Mouse (Mus musculus) liver, embryonic 16.5 days (tissue): Measurements from ENCODE around the gene Wrnip1. TPM values are rescaled to one million over a fixed set of nuclear protein-coding genes. Genes with fewer than 3 reads are reported as not detected.

ENCODE experiments used
- ATAC-seq: fragments of 200-750 bp; cut with Nextera tagmentation; 2 replicates; pipeline ENCODE4 v1.8.0; 2017; ENCODE audit warnings: low read depth, mild to moderate bottlenecking, moderate number of reproducible peaks, moderate library complexity
- H3K27ac ChIP-seq: fragments of 300-500 bp; sonication (generic); 2 replicates; pipeline ENCODE4 v1.5.1; 2014; ENCODE audit warnings: mild to moderate bottlenecking, low read length
- H3K27me3 ChIP-seq: fragments of 300-500 bp; sonication (generic); 2 replicates; pipeline ENCODE4 v1.6.1; 2014; ENCODE audit warnings: low read depth, low read length, mixed read lengths; ENCODE audit not compliant: control insufficient read depth, insufficient read depth
- H3K36me3 ChIP-seq: fragments of 300-500 bp; sonication (generic); 2 replicates; pipeline ENCODE4 v1.6.1; 2014; ENCODE audit warnings: mild to moderate bottlenecking; ENCODE audit not compliant: control insufficient read depth, insufficient read depth
- H3K4me1 ChIP-seq: fragments of 300-500 bp; sonication (generic); 2 replicates; pipeline ENCODE4 v1.6.1; 2014; ENCODE audit warnings: low read depth, low read length, mixed read lengths; ENCODE audit not compliant: control insufficient read depth
- H3K4me2 ChIP-seq: fragments of 300-500 bp; sonication (generic); 2 replicates; pipeline ENCODE4 v1.6.1; 2014; ENCODE audit warnings: low read depth, low read length, mixed read lengths
- H3K4me3 ChIP-seq: fragments of 300-500 bp; sonication (generic); 2 replicates; pipeline ENCODE4 v1.5.1; 2014; ENCODE audit warnings: low read depth, mild to moderate bottlenecking, low read length
- H3K9ac ChIP-seq: fragments of 300-500 bp; sonication (generic); 2 replicates; pipeline ENCODE4 v1.6.1; 2014; ENCODE audit warnings: low read depth, low read length
- H3K9me3 ChIP-seq: fragments of 300-500 bp; sonication (generic); replicated peaks from 2 replicates; pipeline ENCODE4 v1.6.1; 2016; ENCODE audit warnings: low read length; ENCODE audit not compliant: control insufficient read depth
- WGBS: fragments of 180-500 bp; shearing (Covaris S2); extraction: QIAGEN DNeasy Blood & Tissue Kit; methylation state at CpG from one replicate; pipeline ENCODE4 v1.1.7; 2014; ENCODE audit not compliant: insufficient replicate concordance; 5-methylcytosine and 5-hydroxymethylcytosine counted together
- polyA plus RNA-seq: library from polyadenylated mRNA; unstranded; fragments of >200 nt; fragmentation: Nextera tagmentation; extraction: Ambion mirVana; gene quantifications from 2 replicates; pipeline ENCODE4 v1.2.1, GENCODE M21; 2015

Wrnip1 gene
- polyA plus RNA-seq = 7.5 and 7.8 TPM in 2 replicates

GRCm38 (mm10) chr13:32801693-32802221, at the start of gene Wrnip1:
Gene Wrnip1, plus strand, starts transcription at chr13:32802038.
- no peaks in the 10 kb centered on the region for H3K27me3 ChIP-seq
- peaks cover 18% of the 10 kb centered on the region for H3K4me1 ChIP-seq
- peak within 1 kb of the TSS; percentile 45 for H3K27ac ChIP-seq
- H3K4me2 ChIP-seq = peak within 1 kb of the TSS; percentile 98
- no peaks in the 10 kb centered on the region for H3K9me3 ChIP-seq
- peak within 1 kb of the TSS; percentile 85 for H3K9ac ChIP-seq
- peak; percentile 95 for ATAC-seq
- under 1% methylated on average over 51 of the region's 51 CpGs for WGBS
- H3K4me3 ChIP-seq = peak within 1 kb of the TSS; percentile 88
- H3K36me3 ChIP-seq = peaks cover 3% of the 10 kb centered on the region

DNA sequence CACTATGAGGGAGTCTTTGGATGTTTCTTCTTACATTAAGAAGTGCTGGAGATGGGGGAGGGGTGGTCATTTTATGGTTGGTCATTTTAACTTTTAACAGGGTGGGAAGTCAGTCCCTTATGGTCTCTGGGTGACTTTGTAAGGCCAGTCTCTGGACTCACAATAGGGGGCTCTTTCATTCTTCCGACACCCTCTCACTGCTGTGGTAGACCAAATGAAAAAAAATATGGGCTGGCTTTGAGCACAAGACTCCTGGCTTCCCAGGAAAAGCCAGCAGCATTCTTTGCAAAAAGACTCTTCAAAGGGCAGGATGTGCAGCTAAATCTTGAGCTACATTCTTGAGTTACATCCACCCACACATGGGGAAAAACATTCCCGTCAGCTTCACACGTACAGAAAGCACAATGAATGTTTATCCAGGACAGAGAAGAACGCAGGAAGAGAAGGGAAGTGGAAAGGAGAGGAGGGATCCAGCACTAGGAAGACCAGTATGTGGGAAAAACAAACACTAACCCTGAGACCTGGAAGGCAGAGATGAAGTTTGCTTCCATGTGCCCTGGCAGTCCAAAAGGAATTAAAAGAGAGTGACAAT, 49.7 kb upstream of the Wrnip1 start:
- H3K4me2 ChIP-seq = no peak overlapping the region
- H3K27ac ChIP-seq = no peak overlapping the region
- no peak for ATAC-seq
- H3K4me1 ChIP-seq = no peaks in the 10 kb centered on the region
- no peak overlapping the region for H3K4me3 ChIP-seq
- 33% methylated on average over 4 of the region's 4 CpGs for WGBS
- H3K9ac ChIP-seq = no peak overlapping the region
- no peaks in the 10 kb centered on the region for H3K27me3 ChIP-seq
- no peaks in the 10 kb centered on the region for H3K9me3 ChIP-seq
- H3K36me3 ChIP-seq = no peaks in the 10 kb centered on the region

DNA sequence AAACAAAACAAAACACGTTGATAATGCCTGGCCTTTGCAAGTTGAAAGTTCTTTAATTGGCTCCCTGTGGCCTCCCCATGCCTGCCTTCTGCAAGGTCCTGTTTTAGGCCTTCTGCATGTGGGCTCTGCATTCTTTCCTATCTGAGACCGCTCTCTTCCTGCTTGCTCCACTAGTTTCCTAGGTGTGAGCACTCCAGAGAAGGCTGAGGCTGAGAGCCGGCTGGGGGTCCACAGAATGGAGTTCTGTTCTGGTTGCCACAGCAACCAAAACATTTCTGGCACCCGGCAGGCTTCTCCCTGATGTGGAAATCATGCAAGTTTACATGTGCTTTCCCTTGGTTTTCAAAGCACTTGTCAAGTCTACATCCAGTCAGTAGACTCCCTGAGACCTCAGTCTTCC, 42.8 kb upstream of the Wrnip1 start:
- ATAC-seq = no peak
- WGBS = 42% methylated on average over 4 of the region's 4 CpGs
- no peak overlapping the region for H3K4me3 ChIP-seq
- no peak overlapping the region for H3K9ac ChIP-seq
- no peaks in the 10 kb centered on the region for H3K36me3 ChIP-seq
- H3K27ac ChIP-seq = no peak overlapping the region
- no peak overlapping the region for H3K4me2 ChIP-seq
- H3K4me1 ChIP-seq = no peaks in the 10 kb centered on the region
- no peaks in the 10 kb centered on the region for H3K9me3 ChIP-seq
- H3K27me3 ChIP-seq = no peaks in the 10 kb centered on the region

DNA sequence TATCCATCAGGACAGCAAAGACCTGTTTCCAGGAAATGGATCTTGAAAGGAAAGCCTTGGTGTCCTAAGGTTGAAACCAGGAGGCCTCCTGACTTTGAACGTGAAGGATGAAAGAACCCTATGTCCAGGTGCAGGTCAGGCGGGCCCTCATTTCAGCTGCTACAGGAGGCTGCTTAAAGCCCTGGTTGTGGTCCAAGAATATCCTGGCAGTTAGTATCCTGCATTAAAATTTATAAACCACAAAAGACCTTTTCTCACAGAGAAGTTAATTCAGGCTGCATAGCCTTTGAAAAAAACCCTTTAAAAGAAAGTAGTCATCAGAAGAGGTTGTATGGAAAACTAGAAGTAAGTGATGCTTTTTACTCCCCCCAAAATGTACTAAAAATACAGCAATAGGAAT, 41.0 kb upstream of the Wrnip1 start:
- H3K4me1 ChIP-seq = no peaks in the 10 kb centered on the region
- no peak overlapping the region for H3K27ac ChIP-seq
- H3K4me2 ChIP-seq = no peak overlapping the region
- no peaks in the 10 kb centered on the region for H3K36me3 ChIP-seq
- no peak overlapping the region for H3K4me3 ChIP-seq
- WGBS = 54% methylated on average over 2 of the region's 2 CpGs
- no peaks in the 10 kb centered on the region for H3K27me3 ChIP-seq
- no peak for ATAC-seq
- no peak overlapping the region for H3K9ac ChIP-seq
- no peaks in the 10 kb centered on the region for H3K9me3 ChIP-seq

- Histone ChIP-seq H3K9me3 (no peaks in the 10 kb centered on the region), H3K4me3 (no peak overlapping the region), H3K36me3 (no peaks in the 10 kb centered on the region), H3K4me1 (no peaks in the 10 kb centered on the region), H3K9ac (no peak overlapping the region), H3K27ac (no peak overlapping the region), H3K27me3 (no peaks in the 10 kb centered on the region), H3K4me2 (no peak overlapping the region)
- ATAC-seq = no peak
- WGBS = 54% methylated on average over 3 of the region's 3 CpGs
Measured at GRCm38 (mm10) chr13:32763141-32763540, 38.7 kb upstream of the Wrnip1 start.

DNA sequence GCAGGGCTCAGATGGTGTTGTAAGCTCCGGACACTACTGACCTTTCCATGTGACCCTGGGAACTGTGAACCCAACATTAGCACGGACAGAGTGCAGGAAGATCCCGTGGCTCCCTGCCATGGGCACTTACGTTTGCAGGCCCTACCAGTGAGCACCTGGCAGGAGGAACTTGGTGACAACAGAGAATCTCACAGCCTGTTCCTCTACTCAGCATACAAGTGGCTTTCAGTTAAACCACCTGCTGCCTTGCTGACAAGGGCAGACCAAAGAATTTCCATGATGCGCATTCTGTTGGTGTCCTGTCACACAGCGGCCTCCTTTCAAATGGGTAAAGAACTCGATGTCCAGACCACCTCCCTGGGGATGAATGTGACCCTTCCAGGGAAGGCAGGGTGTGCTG, 37.4 kb upstream of the Wrnip1 start:
- no peak overlapping the region for H3K27ac ChIP-seq
- WGBS = 37% methylated on average over 7 of the region's 7 CpGs
- no peaks in the 10 kb centered on the region for H3K27me3 ChIP-seq
- H3K4me3 ChIP-seq = no peak overlapping the region
- no peak overlapping the region for H3K4me2 ChIP-seq
- no peak for ATAC-seq
- no peaks in the 10 kb centered on the region for H3K36me3 ChIP-seq
- no peaks in the 10 kb centered on the region for H3K4me1 ChIP-seq
- H3K9ac ChIP-seq = no peak overlapping the region
- no peaks in the 10 kb centered on the region for H3K9me3 ChIP-seq

- H3K9ac ChIP-seq = no peak overlapping the region
- 7% methylated on average over 4 of the region's 4 CpGs for WGBS
- ATAC-seq = no peak
Measured at GRCm38 (mm10) chr13:32768104-32768503, 33.7 kb upstream of the Wrnip1 start.

DNA sequence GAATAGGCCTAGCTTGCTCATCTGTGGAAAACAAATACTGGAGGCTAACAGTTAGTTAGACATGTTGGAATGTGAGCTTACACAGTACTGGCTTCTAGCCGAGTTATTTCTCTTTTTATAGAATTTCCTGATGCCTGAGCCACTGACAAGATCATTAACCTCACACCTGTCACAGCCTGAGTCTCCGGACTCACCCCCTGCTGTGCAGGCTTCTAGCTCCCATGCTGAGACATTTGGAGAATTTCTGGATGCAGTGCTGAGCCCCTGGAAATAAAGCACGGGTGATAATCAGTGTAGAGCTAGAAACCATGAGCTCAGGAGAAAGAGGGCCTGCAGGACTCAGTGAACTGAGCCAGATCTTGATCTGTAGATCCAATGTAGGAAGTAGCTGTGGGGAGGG, 31.9 kb upstream of the Wrnip1 start:
- Histone ChIP-seq H3K4me3 (no peak overlapping the region), H3K27ac (no peak overlapping the region), H3K9ac (no peak overlapping the region), H3K9me3 (no peaks in the 10 kb centered on the region), H3K4me2 (no peak overlapping the region), H3K36me3 (no peaks in the 10 kb centered on the region), H3K27me3 (no peaks in the 10 kb centered on the region), H3K4me1 (no peaks in the 10 kb centered on the region)
- ATAC-seq = no peak
- WGBS = 25% methylated on average over 3 of the region's 3 CpGs

More at GRCm38 (mm10) chr13:32768104-32768503, 33.7 kb upstream of the Wrnip1 start:
- Histone ChIP-seq H3K27ac (no peak overlapping the region), H3K36me3 (no peaks in the 10 kb centered on the region), H3K27me3 (no peaks in the 10 kb centered on the region), H3K4me1 (no peaks in the 10 kb centered on the region), H3K4me2 (no peak overlapping the region), H3K9me3 (no peaks in the 10 kb centered on the region), H3K4me3 (no peak overlapping the region)

GRCm38 (mm10) chr13:32775889-32776288, 25.9 kb upstream of the Wrnip1 start:
- Histone ChIP-seq H3K4me3 (no peak overlapping the region), H3K36me3 (no peaks in the 10 kb centered on the region), H3K27ac (no peak overlapping the region), H3K9ac (no peak overlapping the region), H3K4me1 (no peaks in the 10 kb centered on the region), H3K4me2 (no peak overlapping the region), H3K27me3 (no peaks in the 10 kb centered on the region), H3K9me3 (no peaks in the 10 kb centered on the region)
- ATAC-seq = no peak
- 70% methylated on average over 9 of the region's 9 CpGs for WGBS
